Mouse (Mus musculus) yolk sac, embryonic 10.5 days (tissue): ENCODE results near the gene Irf2bpl.

ENCODE experiments used
- DNase-seq: peaks from one replicate; pipeline ENCODE4 v3.0.0-alpha.2; 2017; ENCODE audit warnings: low spot score

The Irf2bpl gene

GRCm38 (mm10) chr12:86884197-86885058, at the start of gene Irf2bpl:
Irf2bpl (minus strand) TSS chr12:86884798.
- peak; percentile 99 for DNase-seq

GRCm38 (mm10) chr12:86932575-86932952, 48.0 kb upstream of the Irf2bpl start:
- no peak for DNase-seq

GRCm38 (mm10) chr12:86931919-86932574, 47.4 kb upstream of the Irf2bpl start:
- DNase-seq: no peak

GRCm38 (mm10) chr12:86930934-86931729, 46.5 kb upstream of the Irf2bpl start:
- no peak for DNase-seq

- peak; percentile 50 for DNase-seq
Measured at GRCm38 (mm10) chr12:86923837-86924236, 39.2 kb upstream of the Irf2bpl start.

- peak; percentile 40 for DNase-seq
Measured at GRCm38 (mm10) chr12:86918983-86919722, 34.6 kb upstream of the Irf2bpl start.

- DNase-seq: peak; percentile 82
Measured at GRCm38 (mm10) chr12:86918361-86918967, 33.9 kb upstream of the Irf2bpl start.

GRCm38 (mm10) chr12:86916796-86917573, 32.4 kb upstream of the Irf2bpl start:
- DNase-seq: no peak

GRCm38 (mm10) chr12:86915617-86916016, 31.0 kb upstream of the Irf2bpl start:
- DNase-seq: no peak

- DNase-seq: no peak
Measured at GRCm38 (mm10) chr12:86914756-86915155, 30.2 kb upstream of the Irf2bpl start.

GRCm38 (mm10) chr12:86914351-86914750, 29.8 kb upstream of the Irf2bpl start:
- DNase-seq: no peak

GRCm38 (mm10) chr12:86912335-86913093, 27.9 kb upstream of the Irf2bpl start:
- DNase-seq: no peak

GRCm38 (mm10) chr12:86911482-86911931, 26.9 kb upstream of the Irf2bpl start:
- no peak for DNase-seq

GRCm38 (mm10) chr12:86906395-86906794, 21.8 kb upstream of the Irf2bpl start:
- DNase-seq: peak; percentile 64

GRCm38 (mm10) chr12:86905876-86906275, 21.3 kb upstream of the Irf2bpl start:
- no peak for DNase-seq

- DNase-seq: no peak
Measured at GRCm38 (mm10) chr12:86905203-86905602, 20.6 kb upstream of the Irf2bpl start.

- no peak for DNase-seq
Measured at GRCm38 (mm10) chr12:86903828-86904806, 19.5 kb upstream of the Irf2bpl start.

- DNase-seq: peak; percentile 65
Measured at GRCm38 (mm10) chr12:86899461-86900179, 15.0 kb upstream of the Irf2bpl start.
